Mouse (Mus musculus) stomach, postnatal 0 days (tissue): ENCODE data around the gene Cga. TPM values are rescaled to one million over a fixed set of nuclear protein-coding genes. Genes with fewer than 3 reads are reported as not detected.

Source experiments
- ATAC-seq: fragments of 200-750 bp; cut with Nextera tagmentation; 2 replicates; pipeline ENCODE4 v1.8.0; 2017; ENCODE audit not compliant: low FRiP score, low TSS enrichment
- DNase-seq: peaks from one replicate; pipeline ENCODE4 v3.0.0-alpha.2; 2016; ENCODE audit warnings: low spot score
- H3K27ac ChIP-seq: fragments of 300-500 bp; sonication (generic); replicated peaks from 2 replicates; pipeline ENCODE4 v1.5.1; 2014; ENCODE audit warnings: mild to moderate bottlenecking, control low read depth
- H3K27me3 ChIP-seq: fragments of 300-500 bp; sonication (generic); 2 replicates; pipeline ENCODE4 v1.6.1; 2014; ENCODE audit warnings: low read length; ENCODE audit not compliant: control insufficient read depth, insufficient read depth
- H3K36me3 ChIP-seq: fragments of 300-500 bp; sonication (generic); 2 replicates; pipeline ENCODE4 v1.6.1; 2014; ENCODE audit warnings: low read length, mixed read lengths; ENCODE audit not compliant: control insufficient read depth, insufficient read depth
- H3K4me1 ChIP-seq: fragments of 300-500 bp; sonication (generic); replicated peaks from 2 replicates; pipeline ENCODE4 v1.6.1; 2014; ENCODE audit warnings: antibody characterized with exemption; ENCODE audit not compliant: control insufficient read depth, insufficient read depth
- H3K4me2 ChIP-seq: fragments of 300-500 bp; sonication (generic); replicated peaks from 2 replicates; pipeline ENCODE4 v1.6.1; 2014; ENCODE audit warnings: low read depth, mild to moderate bottlenecking, control low read depth, moderate library complexity
- H3K4me3 ChIP-seq: fragments of 300-500 bp; sonication (generic); 2 replicates; pipeline ENCODE4 v1.5.1; 2014; ENCODE audit warnings: low read depth, low read length, control low read depth
- H3K9ac ChIP-seq: fragments of 300-500 bp; sonication (generic); 2 replicates; pipeline ENCODE4 v1.6.1; 2014; ENCODE audit warnings: mild to moderate bottlenecking, low read length, control low read depth, mixed read lengths
- H3K9me3 ChIP-seq: fragments of 300-500 bp; sonication (generic); 2 replicates; pipeline ENCODE4 v1.6.1; 2016; ENCODE audit warnings: low read length; ENCODE audit not compliant: control insufficient read depth
- CTCF ChIP-seq: IDR thresholded peaks from 2 replicates; pipeline ENCODE4 v1.5.1; 2016; ENCODE audit warnings: antibody characterized with exemption, low read depth, mild to moderate bottlenecking, moderate library complexity
- EP300 ChIP-seq: optimal IDR thresholded peaks from 2 replicates; pipeline ENCODE3; 2016; ENCODE audit warnings: antibody characterized with exemption
- WGBS: fragments of 180-500 bp; shearing (Covaris S2); extraction: QIAGEN DNeasy Blood & Tissue Kit; methylation state at CpG from one replicate; pipeline ENCODE4 v1.1.7; 2014; 5-methylcytosine and 5-hydroxymethylcytosine counted together
- polyA plus RNA-seq: library from polyadenylated mRNA; unstranded; fragments of >200 nt; fragmentation: Nextera tagmentation; extraction: Ambion mirVana; gene quantifications from 2 replicates; pipeline ENCODE4 v1.2.1, GENCODE M21; 2015

Cga gene
- polyA plus RNA-seq, 1 experiment from 2014 or later, result 0.19 TPM

DNA sequence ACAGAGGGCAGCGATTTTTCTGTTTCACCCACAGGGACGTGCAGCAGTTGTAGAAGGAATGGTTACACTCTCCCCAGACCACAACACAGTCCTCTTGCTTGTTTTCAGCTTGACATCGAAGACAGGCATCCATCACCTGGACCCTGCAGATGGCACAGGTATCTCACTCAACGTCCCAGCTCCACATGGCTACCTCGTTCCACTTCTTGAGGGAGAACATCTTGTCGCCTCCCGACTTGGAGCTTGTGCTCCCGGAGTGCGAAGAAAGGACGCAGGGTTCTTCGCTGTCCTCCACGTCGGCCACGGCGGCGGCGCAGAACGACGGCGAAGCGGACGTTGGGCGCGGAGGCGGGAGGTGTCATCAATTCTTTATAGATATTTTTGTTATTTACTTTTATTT lies 47.5 kb downstream of the Cga start:
- Histone ChIP-seq H3K36me3 (no peaks in the 10 kb centered on the region), H3K9ac (no peak overlapping the region), H3K4me2 (no peak overlapping the region), H3K9me3 (no peaks in the 10 kb centered on the region), H3K27ac (no peak overlapping the region), H3K4me3 (no peak overlapping the region), H3K27me3 (no peaks in the 10 kb centered on the region), H3K4me1 (no peaks in the 10 kb centered on the region)
- no peak for DNase-seq
- no peak for ATAC-seq
- TF ChIP-seq EP300, result no peak
- TF ChIP-seq CTCF, result no peak
- 95% methylated on average over 25 of the region's 25 CpGs for WGBS

DNA sequence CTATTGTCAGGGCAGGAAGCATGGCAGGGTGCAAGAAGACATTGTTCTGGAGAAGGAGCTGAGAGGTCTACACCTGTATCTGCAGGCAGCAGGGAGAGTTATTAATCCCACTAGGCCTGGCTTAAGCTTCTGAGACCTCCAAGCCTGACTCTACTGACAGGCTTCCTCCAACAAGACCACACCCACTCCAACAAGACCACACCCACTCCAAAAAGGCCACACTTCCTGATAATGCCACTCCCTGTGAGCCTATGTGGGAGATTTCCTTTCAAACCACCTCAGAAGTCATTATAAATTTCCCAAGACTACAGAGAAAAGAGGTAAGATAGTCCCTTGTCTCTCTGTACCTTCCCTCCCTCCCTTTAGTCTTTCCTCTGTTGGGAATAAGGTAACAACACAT lies 53.6 kb downstream of the Cga start:
- H3K4me2 ChIP-seq, result no peak overlapping the region

DNA sequence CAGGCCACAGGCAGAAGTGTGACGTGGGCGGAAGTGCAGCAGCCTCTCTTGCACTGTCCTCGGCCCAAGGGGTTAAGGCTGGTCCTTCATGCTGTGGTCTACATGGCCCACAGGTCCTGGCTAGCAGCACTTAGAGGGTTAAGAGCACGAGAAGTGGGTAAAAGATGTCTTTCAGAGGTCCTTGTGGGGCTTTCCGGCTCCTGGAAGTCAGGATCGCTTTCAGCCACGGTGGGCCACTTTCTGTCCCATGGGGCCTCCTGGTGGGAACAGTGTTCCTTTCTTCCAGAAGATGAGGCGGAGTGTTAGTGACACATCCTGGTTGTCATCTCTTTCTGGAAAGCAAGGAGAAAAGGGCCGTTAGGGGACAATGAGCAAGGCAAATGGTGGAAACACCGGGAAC lies 60.1 kb downstream of the Cga start:
- ATAC-seq (no peak), DNase-seq (no peak)
- Histone ChIP-seq H3K9me3 (no peaks in the 10 kb centered on the region), H3K4me1 (no peaks in the 10 kb centered on the region), H3K4me2 (no peak overlapping the region), H3K27ac (no peak overlapping the region), H3K4me3 (no peak overlapping the region), H3K27me3 (no peaks in the 10 kb centered on the region), H3K36me3 (no peaks in the 10 kb centered on the region), H3K9ac (no peak overlapping the region)
- WGBS, result 82% methylated on average over 10 of the region's 10 CpGs
- TF ChIP-seq EP300, result no peak
- no peak for TF ChIP-seq CTCF

More for the DNA sequence above, 53.6 kb downstream of the Cga start:
- ATAC-seq, result no peak
- Histone ChIP-seq H3K4me1 (no peaks in the 10 kb centered on the region), H3K27ac (no peak overlapping the region), H3K27me3 (no peaks in the 10 kb centered on the region), H3K9me3 (no peaks in the 10 kb centered on the region), H3K36me3 (no peaks in the 10 kb centered on the region), H3K4me3 (no peak overlapping the region), H3K9ac (no peak overlapping the region)
- TF ChIP-seq EP300 (no peak), CTCF (no peak)
- no peak for DNase-seq

Other genes with a start within 250 kb of the Cga start
- 37.4 and 39.6 TPM in 2 replicates for gene Slc35a1, start 206.3 kb upstream of the Cga start, polyA plus RNA-seq
- 0.19 and 0.59 TPM in 2 replicates for gene Cfap206, start 163.6 kb upstream of the Cga start, polyA plus RNA-seq
- not detected in 2 replicates for gene Gm136, start 137.5 kb upstream of the Cga start, polyA plus RNA-seq
- gene Smim8, start 115.4 kb upstream of the Cga start, polyA plus RNA-seq, result 43.9 and 46.2 TPM in 2 replicates
- 5.3 and 5.6 TPM in 2 replicates for gene Zfp292, start 10.8 kb upstream of the Cga start, polyA plus RNA-seq